Mouse (Mus musculus): ENCODE measurements at regions not wholly inside any gene's neighbourhood (a gene's known extent, or its start where the extent isn't known, plus 50 kb on each side); places are given as distances from the start of the nearest gene placed in this dataset.

DNA sequence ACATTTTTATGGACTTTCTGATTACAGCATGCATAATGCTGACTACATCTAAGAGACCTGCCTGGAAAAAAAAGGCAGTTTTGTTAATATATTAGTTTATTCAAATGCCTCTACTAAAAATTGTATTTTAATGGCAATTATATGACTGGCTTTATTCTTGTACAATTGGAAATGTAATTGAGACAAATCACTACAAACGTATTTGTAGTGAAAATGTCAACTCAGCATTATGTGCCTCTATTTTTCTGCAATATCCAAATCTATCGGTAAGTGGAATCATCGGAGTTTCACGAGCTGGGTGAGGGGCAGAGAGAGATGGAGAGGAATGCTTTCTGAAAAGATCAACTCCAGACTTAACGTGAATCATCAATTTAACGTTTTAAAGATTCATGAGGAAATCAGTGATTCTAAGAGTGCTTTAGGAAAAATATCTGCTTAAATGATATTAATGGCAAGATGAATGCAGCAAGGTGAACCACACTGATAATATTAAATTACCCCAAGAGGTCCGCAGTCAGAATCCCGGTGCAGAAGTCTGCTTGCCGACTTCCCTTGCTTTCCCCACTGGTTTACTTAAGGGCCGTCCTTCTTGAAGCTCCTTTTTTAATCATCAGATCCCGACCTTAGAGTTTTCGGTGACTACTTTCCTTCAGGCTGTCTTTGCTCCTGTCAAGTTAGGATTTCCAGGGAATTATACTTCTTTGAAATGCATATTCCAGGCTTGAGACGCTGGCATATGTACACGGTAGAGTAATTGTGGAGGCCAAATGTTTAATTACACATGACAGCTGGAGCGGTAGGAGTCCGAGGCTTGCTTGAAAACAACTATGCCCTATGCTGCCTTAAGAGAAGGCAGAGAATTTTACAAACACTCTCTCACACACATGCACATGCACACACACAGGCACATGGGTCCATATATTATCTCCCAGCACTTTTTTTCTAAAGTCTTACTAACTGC, 544.7 kb downstream of the Tmem182 start:
- no peak overlapping the region for H3K4me3 ChIP-seq (ENCODE audit: insufficient read depth, low read depth, low read length)
- TF ChIP-seq POLR2A (IDR thresholded peaks at IDR 0.05; ENCODE audit: insufficient read depth, low read depth, low read length) (no peak), CTCF (IDR thresholded peaks at IDR 0.05; ENCODE audit: insufficient read depth, low read depth, low read length) (no peak)
- WGBS: 66% methylated on average over 16 of the region's 16 CpGs
- H3K27ac ChIP-seq (ENCODE audit: insufficient read depth, low read depth, low read length): no peak overlapping the region
- H3K4me1 ChIP-seq (ENCODE audit: control insufficient read depth, insufficient read depth, low read length): no peaks in the 10 kb centered on the region

DNA sequence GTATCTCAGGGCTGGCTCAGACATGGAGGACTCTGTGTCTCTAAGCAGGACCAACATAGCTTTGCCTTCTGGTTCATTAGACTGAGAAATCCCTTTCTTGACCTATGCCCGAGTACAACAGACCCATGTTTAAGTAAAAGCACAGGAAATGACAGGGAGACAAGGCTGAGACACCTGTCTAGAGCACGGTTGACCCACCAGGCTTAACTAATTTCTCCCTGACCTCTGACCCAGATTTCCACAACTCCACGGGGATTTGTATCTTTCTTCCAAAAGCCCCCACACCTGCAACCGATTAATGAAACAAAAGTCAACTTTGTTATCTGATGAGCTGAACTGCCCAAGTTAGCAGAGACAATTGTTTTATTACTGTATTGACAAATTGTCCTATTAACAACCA, 553.7 kb downstream of the Tmem182 start:
- Histone ChIP-seq H3K27ac (ENCODE audit: insufficient read depth, low read depth, low read length) (no peak overlapping the region), H3K4me3 (ENCODE audit: insufficient read depth, low read depth, low read length) (no peak overlapping the region), H3K4me1 (ENCODE audit: control insufficient read depth, insufficient read depth, low read length) (no peaks in the 10 kb centered on the region)
- no peak for TF ChIP-seq POLR2A (IDR thresholded peaks at IDR 0.05; ENCODE audit: insufficient read depth, low read depth, low read length)
- WGBS: 52% methylated on average over 4 of the region's 4 CpGs

DNA sequence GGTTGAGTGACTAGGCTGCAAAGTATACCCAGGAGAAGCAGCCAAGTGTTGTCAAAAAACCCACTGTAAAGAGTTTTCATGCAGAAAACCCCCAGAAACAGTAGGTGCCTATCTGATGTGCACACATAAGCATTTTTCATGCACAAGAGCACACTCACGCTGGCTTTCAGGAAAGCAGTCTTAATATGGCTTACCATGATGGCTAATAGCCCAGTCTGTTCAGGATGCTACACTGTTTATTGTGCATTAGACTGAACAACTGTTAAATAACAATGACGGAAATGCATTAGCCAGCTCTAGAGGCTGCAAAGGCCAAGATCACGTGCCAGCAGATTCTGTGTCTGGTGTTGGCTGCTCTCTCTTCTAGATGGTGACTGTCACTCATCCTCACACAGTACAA, 556.1 kb downstream of the Tmem182 start:
- 63% methylated on average over 3 of the region's 3 CpGs for WGBS
- H3K27ac ChIP-seq (ENCODE audit: insufficient read depth, low read depth, low read length): no peak overlapping the region
- no peaks in the 10 kb centered on the region for H3K4me1 ChIP-seq (ENCODE audit: control insufficient read depth, insufficient read depth, low read length)
- no peak overlapping the region for H3K4me3 ChIP-seq (ENCODE audit: insufficient read depth, low read depth, low read length)
- TF ChIP-seq POLR2A (IDR thresholded peaks at IDR 0.05; ENCODE audit: insufficient read depth, low read depth, low read length): no peak
- no peak for TF ChIP-seq CTCF (IDR thresholded peaks at IDR 0.05; ENCODE audit: insufficient read depth, low read depth, low read length)

DNA sequence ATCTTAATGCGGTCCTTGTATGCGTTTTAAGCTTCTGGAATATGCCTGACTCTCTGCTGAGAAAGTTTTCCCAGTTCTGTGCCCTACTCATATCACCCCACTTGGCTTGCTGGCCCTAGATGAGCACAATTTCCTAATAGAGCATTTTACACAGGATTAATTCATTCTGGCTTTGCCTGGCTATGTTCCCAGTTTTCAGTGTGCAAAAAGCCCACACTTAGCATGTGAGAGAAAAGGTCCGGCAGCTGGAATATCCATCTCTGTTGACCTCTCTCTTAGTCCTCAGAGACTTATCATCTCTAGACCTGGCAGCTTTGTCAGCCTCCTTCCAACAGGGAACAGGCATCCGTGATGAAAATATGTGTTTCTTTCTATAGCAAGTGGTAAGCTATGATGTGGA, 574.6 kb downstream of the Tmem182 start:
- WGBS: 52% methylated on average over 4 of the region's 4 CpGs
- Histone ChIP-seq H3K4me1 (ENCODE audit: control insufficient read depth, insufficient read depth, low read length) (no peaks in the 10 kb centered on the region), H3K27ac (ENCODE audit: insufficient read depth, low read depth, low read length) (no peak overlapping the region), H3K4me3 (ENCODE audit: insufficient read depth, low read depth, low read length) (no peak overlapping the region)
- no peak for TF ChIP-seq POLR2A (IDR thresholded peaks at IDR 0.05; ENCODE audit: insufficient read depth, low read depth, low read length)
- no peak for TF ChIP-seq CTCF (IDR thresholded peaks at IDR 0.05; ENCODE audit: insufficient read depth, low read depth, low read length)

DNA sequence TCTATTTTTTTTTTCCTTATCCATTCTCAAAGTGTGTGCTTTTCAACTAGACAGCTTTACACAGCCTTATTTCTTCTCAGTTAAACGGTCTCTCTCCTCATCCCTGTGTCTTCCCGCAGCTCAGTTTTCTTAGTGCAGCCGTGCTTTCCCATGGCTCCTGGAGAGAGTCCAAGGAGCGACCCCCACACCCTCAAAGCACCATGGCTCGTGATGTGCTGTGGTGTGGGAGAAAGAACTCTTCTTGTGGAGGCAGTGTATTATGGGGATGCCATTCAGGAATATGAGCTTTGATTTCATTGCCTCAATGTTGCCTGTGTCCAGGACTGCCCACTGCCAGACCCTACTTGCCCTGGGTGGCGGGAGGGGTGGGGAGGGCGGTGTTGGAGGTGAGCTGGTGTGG, 576.1 kb downstream of the Tmem182 start:
- Histone ChIP-seq H3K4me3 (ENCODE audit: insufficient read depth, low read depth, low read length) (no peak overlapping the region), H3K4me1 (ENCODE audit: control insufficient read depth, insufficient read depth, low read length) (no peaks in the 10 kb centered on the region), H3K27ac (ENCODE audit: insufficient read depth, low read depth, low read length) (no peak overlapping the region)
- WGBS: 45% methylated on average over 7 of the region's 7 CpGs
- no peak for TF ChIP-seq CTCF (IDR thresholded peaks at IDR 0.05; ENCODE audit: insufficient read depth, low read depth, low read length)
- TF ChIP-seq POLR2A (IDR thresholded peaks at IDR 0.05; ENCODE audit: insufficient read depth, low read depth, low read length): no peak

DNA sequence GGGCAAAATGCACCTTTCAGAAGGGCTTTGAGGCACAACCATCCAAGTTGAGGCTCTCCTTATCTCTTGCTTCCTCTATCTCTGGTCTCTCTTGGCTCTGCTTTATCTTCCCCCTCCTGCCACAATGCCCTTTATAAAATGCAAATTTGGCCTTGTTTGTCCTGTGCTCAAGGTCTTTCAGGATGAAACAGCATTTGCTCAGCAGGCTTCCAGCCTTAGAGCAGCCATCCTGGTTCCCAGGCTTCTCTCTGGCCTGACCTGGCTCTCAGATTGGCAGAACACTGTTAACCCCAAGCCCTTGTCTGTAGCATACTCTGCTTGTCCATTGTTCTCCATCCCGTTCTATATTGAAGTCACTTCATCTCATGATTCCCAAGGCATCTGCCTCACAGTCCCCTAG, 579.3 kb downstream of the Tmem182 start:
- TF ChIP-seq CTCF (IDR thresholded peaks at IDR 0.05; ENCODE audit: insufficient read depth, low read depth, low read length) (no peak), POLR2A (IDR thresholded peaks at IDR 0.05; ENCODE audit: insufficient read depth, low read depth, low read length) (no peak)
- 51% methylated on average over 1 of the region's 1 CpGs for WGBS

DNA sequence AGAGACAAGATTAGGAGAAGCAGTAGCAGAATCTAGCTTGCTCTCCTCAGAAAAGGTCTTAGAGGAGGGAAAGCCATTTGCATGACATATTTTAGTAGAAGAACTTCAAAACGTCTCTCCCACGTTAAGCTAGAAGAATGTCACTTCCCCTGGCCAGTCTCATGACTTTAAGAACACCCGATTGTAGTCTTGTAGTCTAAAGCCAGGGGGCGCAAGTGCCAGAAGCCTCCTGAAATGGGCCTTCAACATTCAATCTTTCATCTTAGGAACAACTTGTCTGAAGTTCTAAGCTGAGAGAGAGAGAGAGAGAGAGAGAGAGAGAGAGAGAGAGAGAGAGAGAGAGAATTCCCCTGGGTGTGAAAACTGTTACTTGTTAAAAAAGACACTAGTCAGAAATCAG, 581.0 kb downstream of the Tmem182 start:
- no peak for TF ChIP-seq CTCF (IDR thresholded peaks at IDR 0.05; ENCODE audit: insufficient read depth, low read depth, low read length)
- no peak for TF ChIP-seq POLR2A (IDR thresholded peaks at IDR 0.05; ENCODE audit: insufficient read depth, low read depth, low read length)
- peaks cover 3% of the 10 kb centered on the region for H3K4me1 ChIP-seq (ENCODE audit: control insufficient read depth, insufficient read depth, low read length)
- WGBS: 80% methylated on average over 4 of the region's 4 CpGs
- H3K4me3 ChIP-seq (ENCODE audit: insufficient read depth, low read depth, low read length): no peak overlapping the region
- H3K27ac ChIP-seq (ENCODE audit: insufficient read depth, low read depth, low read length): no peak overlapping the region

More for the DNA sequence above, 579.3 kb downstream of the Tmem182 start:
- Histone ChIP-seq H3K4me3 (ENCODE audit: insufficient read depth, low read depth, low read length) (no peak overlapping the region), H3K4me1 (ENCODE audit: control insufficient read depth, insufficient read depth, low read length) (no peaks in the 10 kb centered on the region), H3K27ac (ENCODE audit: insufficient read depth, low read depth, low read length) (no peak overlapping the region)

DNA sequence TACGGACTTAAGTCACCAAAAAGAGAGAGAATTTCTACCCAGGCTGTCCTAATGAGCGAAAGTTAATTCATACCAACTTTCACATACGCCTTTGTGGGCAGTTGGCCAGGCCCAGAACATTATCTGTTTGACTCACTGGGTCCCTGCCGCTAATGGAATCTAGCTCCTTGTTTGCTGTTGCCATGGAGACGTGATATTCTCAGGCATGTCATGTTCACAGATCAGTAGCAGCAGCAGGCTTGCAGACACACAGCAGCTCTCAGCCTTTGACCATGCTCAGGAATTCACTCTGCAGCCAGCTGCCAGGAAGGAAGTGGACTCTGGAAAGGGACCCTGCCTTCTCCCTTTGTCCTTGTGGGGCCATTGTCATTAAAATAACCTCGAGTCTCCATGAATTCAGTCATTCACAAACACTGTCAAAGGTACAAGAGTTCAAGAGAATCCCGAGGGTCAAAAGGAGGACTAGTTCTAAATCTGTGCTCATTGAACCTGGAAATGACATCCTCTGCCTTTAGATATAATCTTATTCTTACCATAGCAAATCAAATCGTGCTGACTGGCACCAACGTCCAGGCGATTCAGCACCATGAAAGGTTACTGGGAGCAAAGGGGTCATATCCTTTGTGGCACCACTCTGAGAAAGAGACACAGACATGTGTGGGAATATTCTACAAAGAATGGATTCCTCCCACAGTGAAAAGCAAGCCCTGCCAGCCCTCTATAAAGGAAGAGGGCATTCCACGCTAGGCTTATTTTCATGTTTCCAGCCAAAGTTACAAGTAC, 584.9 kb downstream of the Tmem182 start:
- H3K4me3 ChIP-seq (ENCODE audit: insufficient read depth, low read depth, low read length): no peak overlapping the region
- H3K4me1 ChIP-seq (ENCODE audit: control insufficient read depth, insufficient read depth, low read length): peaks cover 3% of the 10 kb centered on the region
- no peak overlapping the region for H3K27ac ChIP-seq (ENCODE audit: insufficient read depth, low read depth, low read length)
- 24% methylated on average over 11 of the region's 11 CpGs for WGBS
- TF ChIP-seq CTCF (IDR thresholded peaks at IDR 0.05; ENCODE audit: insufficient read depth, low read depth, low read length) (no peak), POLR2A (IDR thresholded peaks at IDR 0.05; ENCODE audit: insufficient read depth, low read depth, low read length) (no peak)

DNA sequence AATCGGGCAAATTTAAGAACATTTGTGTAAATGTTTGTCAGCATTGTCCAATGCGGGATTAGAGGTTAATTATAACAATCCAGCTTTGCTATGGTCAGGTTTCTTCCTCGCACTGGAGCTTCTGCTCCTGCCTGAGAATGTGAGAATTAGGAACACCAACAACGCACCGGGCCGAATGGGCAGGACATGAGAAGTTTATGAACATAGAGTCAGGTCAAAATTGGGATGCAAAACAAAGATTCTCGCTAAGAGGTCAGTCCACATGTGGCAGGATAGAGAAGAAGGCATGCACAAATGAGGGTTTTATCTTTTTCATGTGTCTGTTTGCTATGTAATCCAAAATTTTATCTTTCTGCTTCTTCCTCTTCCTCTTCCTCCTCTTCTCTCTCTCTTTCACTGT, 585.7 kb downstream of the Tmem182 start:
- H3K27ac ChIP-seq (ENCODE audit: insufficient read depth, low read depth, low read length): no peak overlapping the region
- TF ChIP-seq POLR2A (IDR thresholded peaks at IDR 0.05; ENCODE audit: insufficient read depth, low read depth, low read length): no peak
- no peak for TF ChIP-seq CTCF (IDR thresholded peaks at IDR 0.05; ENCODE audit: insufficient read depth, low read depth, low read length)
- no peak overlapping the region for H3K4me3 ChIP-seq (ENCODE audit: insufficient read depth, low read depth, low read length)
- peaks cover 3% of the 10 kb centered on the region for H3K4me1 ChIP-seq (ENCODE audit: control insufficient read depth, insufficient read depth, low read length)
- 75% methylated on average over 7 of the region's 7 CpGs for WGBS
